Mouse (Mus musculus): Measurements from ENCODE around the gene Lrch4. TPM values are rescaled to one million over a fixed set of nuclear protein-coding genes. Genes with fewer than 3 reads are reported as not detected.

Gene Lrch4
- polyA plus RNA-seq (2015; fragmentation: Nextera tagmentation; extraction: Ambion mirVana) = 47.4 and 50.7 TPM in 2 replicates

DNA sequence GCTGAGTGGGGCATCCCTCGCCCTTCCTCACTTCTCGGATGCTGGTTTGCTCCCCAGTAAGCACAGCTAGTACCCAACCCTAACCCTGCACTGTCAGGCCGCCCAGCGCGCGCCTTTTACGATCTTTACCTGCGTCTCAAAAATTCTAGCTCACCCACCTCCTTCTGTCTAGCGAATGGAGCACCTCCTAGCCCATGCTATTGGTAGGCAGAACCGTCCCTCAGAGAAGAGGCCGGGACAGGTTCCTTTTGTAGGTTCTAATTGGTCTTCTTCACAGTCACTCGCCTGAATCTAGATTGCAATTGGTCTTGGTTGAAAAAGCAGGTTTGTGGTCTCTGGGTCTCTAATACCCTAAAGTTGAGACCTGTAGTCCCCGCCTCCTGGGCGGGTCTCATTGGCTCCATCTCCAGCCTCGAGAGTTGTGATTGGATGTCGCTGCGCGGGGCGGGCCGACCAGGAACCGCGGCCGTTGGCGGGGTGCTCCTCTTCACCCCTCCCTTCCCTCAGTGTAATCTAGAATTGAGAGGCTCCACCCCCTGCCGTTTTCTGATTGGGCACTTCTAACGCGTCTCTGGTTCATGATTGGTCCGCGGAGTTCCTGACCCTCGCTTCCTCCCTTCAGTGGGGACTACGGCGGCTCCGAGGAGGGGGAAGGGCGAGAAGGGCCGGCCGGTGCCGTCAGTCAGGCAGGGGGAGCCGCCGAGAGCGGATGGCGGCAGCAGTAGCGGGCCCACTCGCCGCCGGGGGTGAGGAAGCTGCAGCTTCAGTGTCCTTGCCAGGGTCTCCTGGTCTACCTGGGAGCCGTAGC is at the start of gene Lrch4, which contains the start of the genes Fbxo24 and Gm20605:
Lrch4 (plus strand) TSS at position 624 of the 808 bp plus-strand sequence.
Fbxo24 (minus strand) TSS at position 505 of the 808 bp plus-strand sequence.
Gm20605 (plus strand) TSS at position 678 of the 808 bp plus-strand sequence.
- WGBS = under 1% methylated on average over 45 of the region's 46 CpGs
- peak within 1 kb of the TSS; percentile 70 for H3K4me2 ChIP-seq (replicated peaks; ENCODE audit: low read depth, low read length)
- DNase-seq (ENCODE audit: low spot score) (peak; percentile 100), ATAC-seq (peak; percentile 92)
- peaks cover 35% of the 10 kb centered on the region for H3K4me1 ChIP-seq (ENCODE audit: insufficient read depth, low read depth, low read length)
- H3K4me3 ChIP-seq (ENCODE audit: low read depth, low read length) = peak within 1 kb of the TSS; percentile 89
- peak; percentile 36 for TF ChIP-seq CTCF (IDR thresholded peaks at IDR 0.05)
- TF ChIP-seq EP300 (IDR thresholded peaks at IDR 0.05) = peak; percentile 75
- peak within 1 kb of the TSS; percentile 98 for H3K27ac ChIP-seq (ENCODE audit: low read length)
- H3K27me3 ChIP-seq (replicated peaks; ENCODE audit: insufficient read depth, low read length) = no peaks in the 10 kb centered on the region
- peak within 1 kb of the TSS; percentile 73 for H3K9ac ChIP-seq (replicated peaks; ENCODE audit: low read depth)
- H3K36me3 ChIP-seq (ENCODE audit: insufficient read depth, low read length) = no peaks in the 10 kb centered on the region; the same call in 1 of the 2 replicates
- no peaks in the 10 kb centered on the region for H3K9me3 ChIP-seq (ENCODE audit: low read length)

GRCm38 (mm10) chr5:137580246-137580645 is 48.7 kb upstream of the Lrch4 start:
- TF ChIP-seq CTCF (IDR thresholded peaks at IDR 0.05) (no peak), EP300 (IDR thresholded peaks at IDR 0.05) (no peak)

GRCm38 (mm10) chr5:137582702-137583101 is 46.2 kb upstream of the Lrch4 start:
- 28% methylated on average over 8 of the region's 8 CpGs for WGBS
- TF ChIP-seq EP300 (IDR thresholded peaks at IDR 0.05) = no peak
- no peak for TF ChIP-seq CTCF (IDR thresholded peaks at IDR 0.05)
- Histone ChIP-seq H3K27me3 (replicated peaks; ENCODE audit: insufficient read depth, low read length) (no peaks in the 10 kb centered on the region), H3K9ac (replicated peaks; ENCODE audit: low read depth) (no peak overlapping the region), H3K4me3 (ENCODE audit: low read depth, low read length) (no peak overlapping the region), H3K9me3 (ENCODE audit: low read length) (no peaks in the 10 kb centered on the region), H3K4me1 (ENCODE audit: insufficient read depth, low read depth, low read length) (peaks cover 7% of the 10 kb centered on the region; the same call in 1 of the 2 replicates), H3K4me2 (replicated peaks; ENCODE audit: low read depth, low read length) (no peak overlapping the region), H3K27ac (ENCODE audit: low read length) (no peak overlapping the region), H3K36me3 (ENCODE audit: insufficient read depth, low read length) (no peaks in the 10 kb centered on the region)
- ATAC-seq (peak; percentile 67), DNase-seq (ENCODE audit: low spot score) (peak; percentile 68)

More at GRCm38 (mm10) chr5:137580246-137580645, 48.7 kb upstream of the Lrch4 start:
- DNase-seq (ENCODE audit: low spot score) (no peak), ATAC-seq (no peak)
- no peaks in the 10 kb centered on the region for H3K27me3 ChIP-seq (replicated peaks; ENCODE audit: insufficient read depth, low read length)
- 74% methylated on average over 6 of the region's 6 CpGs for WGBS
- no peak overlapping the region for H3K4me3 ChIP-seq (ENCODE audit: low read depth, low read length)
- H3K9ac ChIP-seq (replicated peaks; ENCODE audit: low read depth) = no peak overlapping the region
- no peaks in the 10 kb centered on the region for H3K9me3 ChIP-seq (ENCODE audit: low read length)
- no peak overlapping the region for H3K4me2 ChIP-seq (replicated peaks; ENCODE audit: low read depth, low read length)
- no peak overlapping the region for H3K27ac ChIP-seq (ENCODE audit: low read length)
- no peaks in the 10 kb centered on the region for H3K36me3 ChIP-seq (ENCODE audit: insufficient read depth, low read length)
- H3K4me1 ChIP-seq (ENCODE audit: insufficient read depth, low read depth, low read length) = peaks cover 7% of the 10 kb centered on the region; the same call in 1 of the 2 replicates

GRCm38 (mm10) chr5:137583670-137584169 is 45.2 kb upstream of the Lrch4 start:
- Histone ChIP-seq H3K9ac (replicated peaks; ENCODE audit: low read depth) (no peak overlapping the region), H3K27ac (ENCODE audit: low read length) (no peak overlapping the region), H3K9me3 (ENCODE audit: low read length) (no peaks in the 10 kb centered on the region), H3K4me3 (ENCODE audit: low read depth, low read length) (peak overlapping the region; percentile 16), H3K36me3 (ENCODE audit: insufficient read depth, low read length) (no peaks in the 10 kb centered on the region), H3K4me2 (replicated peaks; ENCODE audit: low read depth, low read length) (peak overlapping the region; percentile 44), H3K27me3 (replicated peaks; ENCODE audit: insufficient read depth, low read length) (no peaks in the 10 kb centered on the region), H3K4me1 (ENCODE audit: insufficient read depth, low read depth, low read length) (peaks cover 7% of the 10 kb centered on the region; the same call in 1 of the 2 replicates)
- TF ChIP-seq EP300 (IDR thresholded peaks at IDR 0.05) (no peak), CTCF (IDR thresholded peaks at IDR 0.05) (peak; percentile 25; the same call in 1 of the 2 replicates)
- ATAC-seq = peak; percentile 36
- WGBS = 18% methylated on average over 27 of the region's 27 CpGs
- peak; percentile 18 for DNase-seq (ENCODE audit: low spot score)

- Histone ChIP-seq H3K4me1 (ENCODE audit: insufficient read depth, low read depth, low read length) (peaks cover 7% of the 10 kb centered on the region; the same call in 1 of the 2 replicates), H3K4me2 (replicated peaks; ENCODE audit: low read depth, low read length) (no peak overlapping the region), H3K36me3 (ENCODE audit: insufficient read depth, low read length) (no peaks in the 10 kb centered on the region), H3K27me3 (replicated peaks; ENCODE audit: insufficient read depth, low read length) (no peaks in the 10 kb centered on the region), H3K9ac (replicated peaks; ENCODE audit: low read depth) (no peak overlapping the region), H3K4me3 (ENCODE audit: low read depth, low read length) (no peak overlapping the region), H3K9me3 (ENCODE audit: low read length) (no peaks in the 10 kb centered on the region), H3K27ac (ENCODE audit: low read length) (no peak overlapping the region)
- peak; percentile 76 for TF ChIP-seq CTCF (IDR thresholded peaks at IDR 0.05)
- no peak for TF ChIP-seq EP300 (IDR thresholded peaks at IDR 0.05)
- 24% methylated on average over 8 of the region's 8 CpGs for WGBS
- ATAC-seq = peak; percentile 63
- peak; percentile 81 for DNase-seq (ENCODE audit: low spot score)
Observed at GRCm38 (mm10) chr5:137584976-137585375, 43.9 kb upstream of the Lrch4 start.

- H3K4me2 ChIP-seq (replicated peaks; ENCODE audit: low read depth, low read length) = no peak overlapping the region
- H3K4me1 ChIP-seq (ENCODE audit: insufficient read depth, low read depth, low read length) = no peaks in the 10 kb centered on the region
- no peaks in the 10 kb centered on the region for H3K9me3 ChIP-seq (ENCODE audit: low read length)
- no peak overlapping the region for H3K9ac ChIP-seq (replicated peaks; ENCODE audit: low read depth)
- no peak overlapping the region for H3K27ac ChIP-seq (ENCODE audit: low read length)
- WGBS = 75% methylated on average over 5 of the region's 5 CpGs
- ATAC-seq (no peak), DNase-seq (ENCODE audit: low spot score) (no peak)
- H3K4me3 ChIP-seq (ENCODE audit: low read depth, low read length) = no peak overlapping the region
- H3K36me3 ChIP-seq (ENCODE audit: insufficient read depth, low read length) = no peaks in the 10 kb centered on the region
- TF ChIP-seq CTCF (IDR thresholded peaks at IDR 0.05) (no peak), EP300 (IDR thresholded peaks at IDR 0.05) (no peak)
- no peaks in the 10 kb centered on the region for H3K27me3 ChIP-seq (replicated peaks; ENCODE audit: insufficient read depth, low read length)
Observed at GRCm38 (mm10) chr5:137590507-137590906, 38.4 kb upstream of the Lrch4 start.
